Mouse (Mus musculus) v-Abl transformed pro-B cells (cell line): Measurements from ENCODE around the gene Acbd3.

Experiments
- in situ Hi-C, 2 experiments: fragments of 400-800 bp; cut with MboI; formaldehyde crosslinking; loops; one replicate each; pipeline ENCODE4 v1.15.1; 2025; ENCODE audit not compliant: unreplicated experiment in 2 of 2

Acbd3 gene

GRCm38 (mm10) chr1:180725704-180726179 lies at the start of gene Acbd3:
Gene Acbd3 (plus strand): TSS chr1:180726043.
- in situ Hi-C loops: no loop called here

- in situ Hi-C loops: no loop called here
Observed at GRCm38 (mm10) chr1:180691284-180691683, 34.6 kb upstream of the Acbd3 start.

- in situ Hi-C loops: no loop called here
Observed at GRCm38 (mm10) chr1:180696626-180697352, 29.1 kb upstream of the Acbd3 start, which contains the start of gene Mixl1. Gene Mixl1 (minus strand): TSS chr1:180697034.

DNA sequence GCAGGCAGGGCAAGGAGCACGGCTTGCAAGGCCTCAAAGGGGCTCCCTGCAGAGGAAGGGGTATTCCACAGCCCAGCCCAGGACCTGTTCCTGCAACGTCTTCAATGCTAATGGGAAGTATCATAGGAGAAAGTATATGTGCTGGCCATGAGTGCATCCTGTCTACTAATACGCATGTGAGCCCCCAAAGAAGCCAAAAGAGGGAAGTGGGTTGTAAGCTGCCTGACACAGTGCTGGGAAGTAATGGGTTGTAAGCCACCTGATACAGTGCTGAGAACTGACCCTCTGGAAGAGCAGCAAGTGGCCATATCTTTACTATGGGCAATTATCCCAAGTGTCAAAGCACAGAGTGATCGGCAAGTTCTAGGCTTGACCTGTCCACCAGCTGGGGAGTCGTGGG lies 27.8 kb upstream of the Acbd3 start:
- in situ Hi-C loops: no loop called here

- in situ Hi-C loops: no loop called here
Observed at GRCm38 (mm10) chr1:180703400-180703799, 22.4 kb upstream of the Acbd3 start.

DNA sequence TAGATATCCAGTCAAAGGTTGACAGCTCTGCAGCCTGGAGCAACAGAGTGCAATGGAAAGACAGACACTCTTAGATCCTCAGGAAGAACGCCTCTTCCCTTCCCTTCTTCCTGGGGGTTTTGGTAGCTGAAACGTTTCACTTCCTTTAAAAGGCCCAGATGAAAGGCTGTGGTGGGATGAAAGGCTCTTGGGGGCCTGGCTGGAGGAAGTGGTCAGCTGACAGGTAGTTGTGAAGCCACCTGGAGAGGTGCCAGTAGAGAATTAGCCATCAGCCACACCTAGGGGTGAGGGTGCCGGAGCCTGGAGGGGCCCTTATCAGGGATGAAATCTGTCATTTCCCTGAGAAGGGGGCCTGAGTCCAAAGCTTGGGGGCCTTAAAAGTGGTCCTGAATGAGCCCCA lies 18.5 kb upstream of the Acbd3 start:
- in situ Hi-C loops: no loop called here

DNA sequence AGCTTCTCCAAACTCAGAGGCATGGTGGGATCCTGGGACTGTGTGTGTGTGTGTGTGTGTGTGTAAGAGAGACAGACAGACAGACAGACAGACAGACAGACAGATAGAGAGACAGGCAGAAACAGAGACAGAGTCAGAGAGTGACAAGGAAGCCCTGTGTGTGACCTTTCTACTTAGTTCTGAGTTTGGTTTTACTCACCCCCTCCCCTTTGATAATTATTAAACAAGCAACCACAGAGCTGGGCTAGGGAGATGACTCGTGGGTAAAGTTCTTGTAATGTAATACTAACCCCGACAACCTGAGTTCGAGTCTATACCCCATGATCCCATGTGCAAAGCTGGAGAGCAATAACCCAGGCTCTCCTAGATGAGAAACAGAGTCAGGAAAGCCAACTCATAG lies 18.0 kb upstream of the Acbd3 start:
- in situ Hi-C loops: no loop called here

DNA sequence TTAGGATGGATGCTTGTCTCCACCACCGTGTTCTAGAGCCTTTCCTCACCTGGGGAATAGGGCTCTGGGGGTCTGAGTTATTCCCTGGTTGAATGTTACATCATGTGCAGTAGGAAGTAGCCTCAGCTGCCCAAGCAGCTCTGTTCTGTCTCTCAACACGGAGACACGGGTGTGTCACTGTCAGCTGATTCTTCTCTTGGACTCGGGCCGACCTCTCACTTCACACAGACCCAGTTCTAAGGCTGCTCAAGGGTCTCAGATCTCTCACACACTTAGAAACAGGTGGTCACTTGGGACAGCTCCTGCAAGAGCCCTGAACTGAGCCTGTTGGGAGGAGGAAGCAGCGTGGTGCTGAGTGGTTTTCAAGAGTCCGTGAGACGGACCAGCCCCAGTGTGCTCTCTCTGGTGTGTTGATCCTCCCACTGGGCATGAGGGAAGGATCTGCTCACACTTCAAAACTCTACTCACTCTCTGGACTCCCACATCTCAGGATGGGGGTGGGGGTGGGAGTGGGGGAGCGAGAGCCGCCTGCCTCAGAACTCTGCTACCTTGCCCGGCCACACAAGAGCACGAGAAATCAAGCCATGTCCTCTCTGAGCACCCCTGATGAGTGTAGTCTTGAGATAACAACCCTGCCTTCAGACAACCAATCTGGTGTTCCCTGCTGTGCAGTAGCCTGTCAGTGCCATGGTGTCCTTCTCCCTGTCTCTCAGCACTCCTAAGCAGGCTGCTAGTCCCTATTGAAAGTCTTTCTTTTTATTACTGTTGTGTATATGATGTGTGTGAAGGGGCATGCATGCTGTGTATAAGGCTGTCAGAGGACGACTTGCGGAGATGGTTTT lies 16.7 kb upstream of the Acbd3 start:
- in situ Hi-C loops: no loop called here

- in situ Hi-C loops: loop anchor here in 1 of 2 experiments (5.0 kb wide), 1 partner anchor 44 kb away; no protein-coding TSS in a partner anchor
Observed at GRCm38 (mm10) chr1:180718756-180719155, 7.1 kb upstream of the Acbd3 start.

DNA sequence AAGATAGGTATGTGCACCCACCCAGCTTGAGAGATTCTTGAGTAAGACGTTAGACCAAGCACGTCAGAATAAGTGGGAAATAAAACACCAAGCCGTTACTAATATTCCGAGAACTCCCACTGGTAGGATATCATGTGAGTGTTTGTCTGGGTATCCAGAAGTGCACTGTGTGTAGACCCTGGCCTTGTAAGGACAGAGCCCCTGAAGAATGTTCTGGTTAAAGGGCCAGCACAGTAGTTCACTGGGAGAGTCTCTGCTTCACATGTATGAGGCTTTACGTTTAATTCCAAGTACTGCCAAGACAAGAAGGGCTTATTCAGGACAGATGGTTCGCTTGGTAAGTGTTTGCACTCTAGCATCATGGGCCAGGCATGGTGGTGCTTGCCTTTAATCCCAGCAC lies 6.4 kb upstream of the Acbd3 start:
- in situ Hi-C loops: loop anchor here in 1 of 2 experiments (5.0 kb wide), 1 partner anchor 43 kb away; no protein-coding TSS in a partner anchor

DNA sequence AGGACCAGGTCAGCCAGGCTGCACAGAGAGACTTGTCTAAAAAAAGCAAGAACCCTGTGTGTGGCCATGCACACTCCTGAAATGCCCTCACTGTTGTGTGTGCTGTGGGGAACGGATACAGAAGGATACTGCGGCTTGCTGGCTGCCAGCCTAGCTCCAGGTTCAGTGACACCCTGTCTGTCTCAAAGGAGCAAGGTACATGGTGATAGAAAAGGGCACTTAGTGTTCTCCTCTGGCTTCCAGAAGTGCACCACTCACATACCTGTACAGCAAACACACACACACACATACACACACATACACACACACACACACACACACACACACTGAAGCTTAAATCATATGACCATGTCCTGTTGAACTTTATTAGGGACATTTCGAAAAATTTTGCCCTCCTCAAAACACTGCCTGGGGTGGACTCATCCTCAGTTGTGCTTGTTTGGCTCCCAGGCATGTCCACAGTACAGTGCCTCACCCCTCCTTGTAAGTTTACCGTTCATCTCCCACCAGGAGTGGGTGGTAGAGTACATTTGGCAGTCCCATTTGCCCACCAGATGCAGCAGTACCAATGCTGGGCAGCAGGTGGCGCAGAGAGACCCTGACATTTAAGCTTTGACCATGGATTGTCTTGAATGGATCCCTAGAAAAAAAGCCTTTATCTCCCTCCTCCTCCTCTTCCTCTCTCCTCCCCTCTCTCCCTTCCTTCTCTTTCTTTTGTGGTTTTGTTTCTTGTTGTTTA lies 5.7 kb upstream of the Acbd3 start:
- in situ Hi-C loops: loop anchor here (5.0 kb wide), 2 partner anchors 42 to 47 kb away; no protein-coding TSS in a partner anchor

DNA sequence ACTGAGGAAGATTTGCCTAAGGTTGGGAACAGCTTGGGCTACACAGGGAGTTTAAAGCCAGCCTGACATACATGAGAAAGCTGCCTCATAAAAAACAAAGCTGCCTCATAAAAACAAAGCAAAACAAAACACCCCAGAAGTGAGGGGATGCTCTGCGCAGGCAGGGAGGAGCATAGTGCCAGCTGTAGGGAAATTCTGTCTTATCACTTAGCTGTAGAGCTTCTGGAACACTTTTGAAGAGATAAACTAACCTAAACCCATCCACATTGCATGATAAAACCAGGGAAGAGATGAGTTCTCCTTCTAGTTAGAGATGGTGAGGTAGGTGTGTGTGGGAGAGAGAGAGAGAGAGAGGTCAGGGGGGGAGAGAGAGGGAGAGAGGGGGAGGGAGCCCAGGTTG lies 3.2 kb upstream of the Acbd3 start:
- in situ Hi-C loops: loop anchor here in 1 of 2 experiments (5.0 kb wide), 1 partner anchor 45 kb away; no protein-coding TSS in a partner anchor

DNA sequence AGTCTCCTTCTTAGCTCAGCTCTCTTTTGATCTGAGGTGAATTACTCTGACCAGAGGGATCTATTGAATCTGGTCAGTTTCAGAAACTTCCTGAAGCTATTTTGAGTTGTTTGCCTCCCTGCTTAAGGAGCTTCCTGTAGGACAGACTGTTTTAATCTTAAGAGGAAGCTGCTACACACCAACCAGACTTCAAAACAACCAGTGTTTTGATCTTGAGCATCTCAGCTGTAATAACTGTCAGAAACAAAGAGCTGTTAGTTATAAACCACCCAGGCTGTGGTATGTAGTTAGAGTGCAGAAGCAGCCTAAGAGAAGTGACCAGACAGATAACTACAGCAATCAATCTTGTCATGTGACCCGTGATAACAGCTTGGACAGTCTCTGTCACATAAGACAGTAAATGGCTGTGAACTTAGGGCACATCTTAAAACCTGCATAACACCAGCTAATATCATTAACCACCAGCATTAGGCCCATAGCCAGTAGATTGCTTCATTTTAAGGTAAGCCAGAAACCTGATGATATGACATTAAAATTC lies 2.1 kb upstream of the Acbd3 start:
- in situ Hi-C loops: loop anchor here in 1 of 2 experiments (5.0 kb wide), 1 partner anchor 44 kb away; no protein-coding TSS in a partner anchor

- in situ Hi-C loops: no loop called here
Observed at GRCm38 (mm10) chr1:180726183-180726582, 340 bp downstream of the Acbd3 start.

DNA sequence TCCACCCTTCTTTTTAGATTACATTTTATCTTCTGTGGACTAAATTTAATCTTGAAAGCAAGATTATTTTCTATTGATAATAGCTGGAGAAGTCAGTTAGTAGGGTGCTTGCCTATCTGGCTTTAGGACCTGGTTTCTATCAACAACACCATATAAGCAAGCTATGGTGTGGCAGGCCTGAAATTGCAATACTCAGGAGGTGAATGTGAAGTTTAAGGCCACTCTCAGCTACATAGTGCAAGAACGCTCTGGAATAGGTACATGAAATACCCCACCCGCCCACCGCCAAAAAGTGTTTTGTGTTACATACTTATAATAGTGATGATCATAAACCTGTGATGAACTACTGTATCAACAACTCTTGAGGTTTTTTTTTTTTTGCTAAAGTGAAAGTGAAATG lies 3.4 kb downstream of the Acbd3 start:
- in situ Hi-C loops: no loop called here

DNA sequence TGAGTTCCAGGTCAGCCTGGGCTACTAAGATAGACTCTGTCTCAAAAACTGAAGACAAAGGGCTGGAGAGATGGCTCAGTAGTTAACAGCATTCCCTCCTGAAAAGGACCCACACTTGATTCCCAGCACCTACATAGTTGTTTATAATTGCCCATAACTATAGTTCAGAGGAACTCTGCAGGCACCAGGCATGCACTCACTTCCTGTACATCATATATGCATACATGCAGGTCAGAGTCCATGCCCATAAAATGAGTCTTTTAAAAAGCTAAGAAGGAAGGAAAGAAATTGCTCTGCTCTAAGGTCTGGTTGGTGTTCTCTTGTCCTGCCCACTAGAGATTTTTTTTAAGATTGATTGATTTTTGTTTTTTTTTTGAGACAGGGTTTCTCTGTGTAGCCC lies 22.0 kb downstream of the Acbd3 start:
- in situ Hi-C loops: no loop called here

DNA sequence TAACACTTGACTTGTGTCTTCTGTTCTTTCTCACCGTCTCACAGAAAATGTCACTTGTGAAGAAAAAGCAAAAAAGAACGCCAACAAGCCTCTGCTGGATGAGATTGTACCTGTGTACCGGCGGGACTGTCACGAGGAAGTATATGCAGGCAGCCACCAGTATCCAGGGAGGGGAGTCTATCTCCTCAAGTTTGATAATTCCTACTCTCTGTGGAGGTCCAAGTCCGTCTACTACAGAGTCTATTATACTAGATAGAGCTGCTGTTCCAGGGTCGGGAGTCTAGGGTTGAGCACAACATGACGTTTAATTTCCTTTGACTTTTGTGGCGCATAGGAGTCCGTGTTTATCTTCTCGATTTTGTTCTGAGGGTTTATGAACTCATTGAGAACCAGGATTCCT lies 26.3 kb downstream of the Acbd3 start:
- in situ Hi-C loops: no loop called here

GRCm38 (mm10) chr1:180754376-180754775 lies 28.5 kb downstream of the Acbd3 start:
- in situ Hi-C loops: no loop called here

DNA sequence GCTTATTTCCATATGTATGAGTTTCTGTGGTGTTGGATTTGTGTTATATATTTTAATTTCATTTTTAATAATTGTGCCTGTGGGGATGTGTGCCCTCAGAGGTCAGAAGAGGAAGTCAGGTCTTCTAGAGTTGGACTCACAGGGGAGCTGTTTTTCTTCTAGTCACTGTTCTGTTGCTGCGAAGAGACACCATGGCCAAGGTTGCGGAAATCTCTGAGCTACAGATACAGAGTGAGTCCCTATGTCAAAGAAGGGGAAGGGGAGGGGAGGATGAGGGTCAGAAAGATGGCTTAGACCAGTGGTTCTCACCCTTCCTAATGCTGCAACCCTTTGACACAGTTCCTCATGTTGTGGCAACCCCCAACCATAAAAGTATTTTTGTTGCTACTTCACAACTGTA lies 30.9 kb downstream of the Acbd3 start:
- in situ Hi-C loops: no loop called here

- in situ Hi-C loops: no loop called here
Observed at GRCm38 (mm10) chr1:180757252-180757955, 31.6 kb downstream of the Acbd3 start.
